Mouse (Mus musculus) midbrain, embryonic 16.5 days (tissue): Measurements from ENCODE around the gene Aebp1. TPM values are rescaled to one million over a fixed set of nuclear protein-coding genes. Genes with fewer than 3 reads are reported as not detected.

Experiments used
- ATAC-seq: fragments of 200-750 bp; cut with Nextera tagmentation; 2 replicates; pipeline ENCODE4 v1.8.0; 2017; ENCODE audit warnings: moderate TSS enrichment
- H3K27ac ChIP-seq: fragments of 300-500 bp; sonication (generic); 2 replicates; pipeline ENCODE4 v1.5.1; 2014; ENCODE audit warnings: mild to moderate bottlenecking, low read length, mixed read lengths
- H3K27me3 ChIP-seq: fragments of 300-500 bp; sonication (generic); 2 replicates; pipeline ENCODE4 v1.6.1; 2014; ENCODE audit warnings: low read depth, low read length, mixed read lengths; ENCODE audit not compliant: control insufficient read depth, insufficient read depth
- H3K36me3 ChIP-seq: fragments of 300-500 bp; sonication (generic); 2 replicates; pipeline ENCODE4 v1.6.1; 2014; ENCODE audit warnings: mild to moderate bottlenecking, low read length, moderate library complexity, mixed read lengths; ENCODE audit not compliant: control insufficient read depth, insufficient read depth
- H3K4me1 ChIP-seq: fragments of 300-500 bp; sonication (generic); 2 replicates; pipeline ENCODE4 v1.6.1; 2014; ENCODE audit warnings: mild to moderate bottlenecking, low read length, mixed read lengths; ENCODE audit not compliant: control insufficient read depth, insufficient read depth
- H3K4me2 ChIP-seq: fragments of 300-500 bp; sonication (generic); 2 replicates; pipeline ENCODE4 v1.6.1; 2014; ENCODE audit warnings: mild to moderate bottlenecking, low read length, mixed read lengths
- H3K4me3 ChIP-seq: fragments of 300-500 bp; sonication (generic); 2 replicates; pipeline ENCODE4 v1.5.1; 2014; ENCODE audit warnings: low read depth, mild to moderate bottlenecking, low read length, moderate library complexity, mixed read lengths
- H3K9ac ChIP-seq: fragments of 300-500 bp; sonication (generic); 2 replicates; pipeline ENCODE4 v1.6.1; 2014; ENCODE audit warnings: low read depth, low read length, mixed read lengths
- H3K9me3 ChIP-seq: fragments of 300-500 bp; sonication (generic); replicated peaks from 2 replicates; pipeline ENCODE4 v1.6.1; 2014; ENCODE audit warnings: mild to moderate bottlenecking, low read length, mixed read lengths; ENCODE audit not compliant: control insufficient read depth, poor library complexity, severe bottlenecking
- WGBS: fragments of 180-500 bp; shearing (Covaris S2); extraction: QIAGEN DNeasy Blood & Tissue Kit; methylation state at CpG from one replicate; pipeline ENCODE4 v1.1.7; 2014; 5-methylcytosine and 5-hydroxymethylcytosine counted together
- polyA plus RNA-seq: library from polyadenylated mRNA; unstranded; fragments of >200 nt; fragmentation: Nextera tagmentation; extraction: Ambion mirVana; gene quantifications from 2 replicates; pipeline ENCODE4 v1.2.1, GENCODE M21; 2015

Gene Aebp1
- polyA plus RNA-seq, 1 experiment from 2014 or later, result 16.4 TPM

DNA sequence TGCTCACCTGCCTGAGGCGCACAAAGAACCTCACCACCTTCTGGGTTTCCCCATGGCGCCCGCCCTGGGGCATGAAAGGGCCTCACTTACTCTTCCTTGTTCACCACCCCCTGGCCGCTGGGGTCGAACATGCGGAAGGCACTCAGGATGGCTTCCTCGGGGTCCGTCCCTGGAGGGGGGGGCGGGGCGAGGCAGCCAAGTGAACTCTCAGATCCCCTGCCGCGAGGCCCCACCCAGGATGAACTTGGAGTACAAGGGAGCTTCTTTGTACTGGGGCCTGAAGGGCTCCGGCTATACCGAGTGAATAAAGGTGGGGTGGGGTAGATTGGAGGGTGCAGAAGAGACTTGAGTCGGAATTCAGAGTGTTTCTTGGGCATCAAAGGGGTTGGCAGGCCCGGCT lies 35.5 kb downstream of the Aebp1 start:
- no peaks in the 10 kb centered on the region for H3K36me3 ChIP-seq
- no peak for ATAC-seq
- WGBS, result 22% methylated on average over 16 of the region's 16 CpGs
- H3K27me3 ChIP-seq, result no peaks in the 10 kb centered on the region; the same call in 1 of the 2 replicates
- peaks cover 12% of the 10 kb centered on the region for H3K4me1 ChIP-seq
- no peak overlapping the region for H3K9ac ChIP-seq
- no peak overlapping the region for H3K4me3 ChIP-seq
- no peaks in the 10 kb centered on the region for H3K9me3 ChIP-seq
- H3K27ac ChIP-seq, result no peak overlapping the region
- H3K4me2 ChIP-seq, result no peak overlapping the region

- Histone ChIP-seq H3K27me3 (no peaks in the 10 kb centered on the region; the same call in 1 of the 2 replicates), H3K9ac (no peak overlapping the region), H3K27ac (no peak overlapping the region), H3K4me2 (no peak overlapping the region), H3K4me3 (no peak overlapping the region), H3K9me3 (no peaks in the 10 kb centered on the region), H3K36me3 (no peaks in the 10 kb centered on the region), H3K4me1 (peaks cover 18% of the 10 kb centered on the region)
- 17% methylated on average over 10 of the region's 10 CpGs for WGBS
- ATAC-seq, result no peak
These were observed 36.1 kb downstream of the Aebp1 start for GRCm38 (mm10) chr11:5897839-5898238.

- Histone ChIP-seq H3K9me3 (no peaks in the 10 kb centered on the region), H3K9ac (no peak within 1 kb of the TSS), H3K27me3 (no peaks in the 10 kb centered on the region; the same call in 1 of the 2 replicates), H3K4me3 (no peak within 1 kb of the TSS), H3K27ac (no peak within 1 kb of the TSS), H3K4me2 (no peak within 1 kb of the TSS), H3K4me1 (peaks cover 19% of the 10 kb centered on the region), H3K36me3 (no peaks in the 10 kb centered on the region)
- no peak for ATAC-seq
- WGBS, result 76% methylated on average over 5 of the region's 5 CpGs
These were observed 36.8 kb downstream of the Aebp1 start, which contains the start of gene Myl7 for GRCm38 (mm10) chr11:5898531-5898930. Myl7 (minus strand) TSS chr11:5898782.

GRCm38 (mm10) chr11:5899286-5899685 lies 37.5 kb downstream of the Aebp1 start:
- H3K4me3 ChIP-seq, result no peak overlapping the region
- no peaks in the 10 kb centered on the region for H3K36me3 ChIP-seq
- no peaks in the 10 kb centered on the region for H3K9me3 ChIP-seq
- 93% methylated on average over 10 of the region's 10 CpGs for WGBS
- H3K4me1 ChIP-seq, result peaks cover 19% of the 10 kb centered on the region
- H3K9ac ChIP-seq, result no peak overlapping the region
- ATAC-seq, result no peak
- H3K27me3 ChIP-seq, result no peaks in the 10 kb centered on the region; the same call in 1 of the 2 replicates
- no peak overlapping the region for H3K27ac ChIP-seq
- no peak overlapping the region for H3K4me2 ChIP-seq

DNA sequence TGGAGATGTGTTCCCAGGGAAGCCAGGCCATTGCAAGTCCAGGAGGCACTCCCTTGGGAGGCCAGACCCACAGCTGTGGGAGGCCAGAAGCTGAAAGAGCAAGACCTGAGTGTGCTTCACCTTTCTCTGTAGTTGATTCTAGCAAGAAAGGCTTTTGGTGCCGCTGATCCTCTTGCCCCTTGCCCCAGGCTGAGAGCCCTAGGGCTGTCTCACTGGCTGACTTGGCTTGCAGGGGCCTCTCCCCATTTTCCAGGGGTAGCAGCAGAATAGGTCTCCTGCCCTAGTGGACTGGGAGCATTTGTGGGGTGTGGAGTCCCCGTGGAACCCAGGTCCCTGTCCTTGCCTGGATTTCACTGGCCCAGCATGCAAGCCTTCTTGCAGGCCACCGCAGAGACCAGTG lies 39.6 kb downstream of the Aebp1 start:
- Histone ChIP-seq H3K4me2 (peak overlapping the region; percentile 87), H3K9ac (peak overlapping the region; percentile 73), H3K9me3 (no peaks in the 10 kb centered on the region), H3K36me3 (no peaks in the 10 kb centered on the region), H3K27me3 (no peaks in the 10 kb centered on the region; the same call in 1 of the 2 replicates), H3K27ac (peak overlapping the region; percentile 89), H3K4me1 (peaks cover 19% of the 10 kb centered on the region), H3K4me3 (peak overlapping the region; percentile 48)
- ATAC-seq, result peak; percentile 41
- WGBS, result 15% methylated on average over 3 of the region's 3 CpGs

- no peaks in the 10 kb centered on the region for H3K9me3 ChIP-seq
- peak overlapping the region; percentile 87 for H3K4me2 ChIP-seq
- ATAC-seq, result peak; percentile 93
- no peaks in the 10 kb centered on the region; the same call in 1 of the 2 replicates for H3K27me3 ChIP-seq
- H3K27ac ChIP-seq, result peak overlapping the region; percentile 89
- H3K36me3 ChIP-seq, result no peaks in the 10 kb centered on the region
- H3K9ac ChIP-seq, result peak overlapping the region; percentile 73
- peaks cover 19% of the 10 kb centered on the region for H3K4me1 ChIP-seq
- peak overlapping the region; percentile 48 for H3K4me3 ChIP-seq
- 0% methylated on average over 32 of the region's 32 CpGs for WGBS
These were observed 40.2 kb downstream of the Aebp1 start for GRCm38 (mm10) chr11:5901950-5902349.

DNA sequence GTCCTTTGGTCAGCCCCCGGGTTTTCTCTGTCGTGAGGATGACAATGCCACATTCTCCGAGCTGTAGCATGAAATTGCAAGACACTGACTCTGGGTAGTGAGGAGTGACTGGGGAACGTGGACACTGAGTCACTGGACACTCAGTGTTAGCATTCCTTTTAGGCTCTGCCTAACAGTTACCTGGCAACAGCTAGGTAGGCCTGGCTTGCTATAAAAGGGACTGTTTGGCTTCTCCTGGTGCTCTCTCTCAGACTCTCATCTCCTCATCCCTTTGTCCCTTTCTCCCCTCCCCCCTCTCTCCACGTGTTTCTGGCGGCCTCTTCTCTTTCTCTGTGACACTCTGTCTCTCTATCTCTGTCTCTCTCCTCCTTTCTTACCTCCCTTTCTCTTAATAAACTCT lies 40.6 kb downstream of the Aebp1 start:
- H3K9me3 ChIP-seq, result no peaks in the 10 kb centered on the region
- H3K27ac ChIP-seq, result peak overlapping the region; percentile 89
- H3K27me3 ChIP-seq, result no peaks in the 10 kb centered on the region; the same call in 1 of the 2 replicates
- WGBS, result 5% methylated on average over 6 of the region's 6 CpGs
- ATAC-seq, result peak; percentile 50
- peak overlapping the region; percentile 87 for H3K4me2 ChIP-seq
- H3K36me3 ChIP-seq, result no peaks in the 10 kb centered on the region
- H3K4me3 ChIP-seq, result peak overlapping the region; percentile 48
- H3K4me1 ChIP-seq, result peaks cover 19% of the 10 kb centered on the region
- peak overlapping the region; percentile 73 for H3K9ac ChIP-seq

DNA sequence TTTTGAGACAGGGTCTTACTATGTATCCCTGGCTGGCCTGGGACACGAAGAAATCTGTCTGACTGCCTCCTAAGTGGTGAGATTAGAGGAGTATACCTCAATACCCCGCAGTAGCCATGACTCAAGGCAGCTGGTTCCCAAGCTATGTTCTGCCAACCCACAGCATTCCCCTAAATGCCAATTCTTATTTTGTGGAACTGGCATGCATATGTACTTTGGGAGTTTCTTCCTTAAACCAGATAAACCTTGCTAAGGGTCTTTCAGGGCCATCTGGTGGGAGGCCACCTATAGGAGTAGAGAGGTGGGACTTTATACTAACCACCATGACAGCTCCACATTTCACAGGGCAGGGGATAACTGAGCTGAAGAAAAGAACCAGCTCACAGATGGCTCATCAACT lies 42.1 kb downstream of the Aebp1 start:
- no peaks in the 10 kb centered on the region for H3K9me3 ChIP-seq
- H3K4me2 ChIP-seq, result no peak overlapping the region
- ATAC-seq, result no peak
- no peak overlapping the region for H3K27ac ChIP-seq
- H3K27me3 ChIP-seq, result no peaks in the 10 kb centered on the region
- no peak overlapping the region for H3K9ac ChIP-seq
- 83% methylated on average over 2 of the region's 2 CpGs for WGBS
- no peaks in the 10 kb centered on the region for H3K36me3 ChIP-seq
- no peak overlapping the region for H3K4me3 ChIP-seq
- H3K4me1 ChIP-seq, result peaks cover 19% of the 10 kb centered on the region

- H3K9me3 ChIP-seq, result no peaks in the 10 kb centered on the region
- H3K4me3 ChIP-seq, result no peak overlapping the region
- H3K4me2 ChIP-seq, result no peak overlapping the region
- H3K4me1 ChIP-seq, result peaks cover 19% of the 10 kb centered on the region
- no peaks in the 10 kb centered on the region for H3K36me3 ChIP-seq
- no peak overlapping the region for H3K9ac ChIP-seq
- ATAC-seq, result no peak
- 85% methylated on average over 19 of the region's 19 CpGs for WGBS
- no peak overlapping the region for H3K27ac ChIP-seq
- H3K27me3 ChIP-seq, result no peaks in the 10 kb centered on the region
These were observed 42.6 kb downstream of the Aebp1 start for GRCm38 (mm10) chr11:5904357-5904756.
